Comparison of ENCODE assay signal across 9 mouse cellular contexts in the genomic region with DNA sequence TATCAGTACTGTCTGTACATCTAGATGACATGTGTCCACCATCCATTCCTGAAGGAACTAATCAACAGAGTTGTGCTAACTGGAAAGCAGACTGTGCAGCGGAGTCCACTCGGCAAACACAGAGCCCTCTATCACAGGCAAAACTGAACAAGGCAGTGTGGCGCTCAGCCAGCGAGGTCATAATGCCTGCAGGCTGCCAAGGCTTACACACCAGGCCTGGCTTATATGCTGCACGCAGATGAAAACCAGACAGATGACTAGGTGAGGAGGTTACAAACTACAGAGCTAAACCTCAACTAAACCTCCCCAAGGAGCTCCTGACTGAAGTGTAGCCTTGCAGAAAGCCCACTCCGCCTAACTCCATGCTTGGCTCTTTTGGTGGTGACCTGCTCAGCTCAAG. TPM values are rescaled to one million over a fixed set of nuclear protein-coding genes. Genes with fewer than 3 reads are reported as not detected.
A peak's percentile ranks its signal among the peaks of the same experiment; 100 is the strongest.
DNase-seq lines count a peak whose midpoint lies in the region; TF ChIP-seq lines count a peak whose summit lies in the region.
"Had no signal": no experiment of that assay in that cellular context is flagged by ENCODE, and none has a peak within 500 bp of the region (broad histone marks: within the 10 kb centered on the region; RNA-seq: fewer than 3 reads in every experiment).

No protein-coding gene starts in this region.

- peak; percentile 39 for DNase-seq in embryo, embryonic 10 days (ENCODE audit: low spot score)
- DNase-seq in embryo, embryonic 10.5 days (ENCODE audit: low spot score), result no peak
- peak; percentile 84 to 89 for DNase-seq in adrenal gland, postnatal 36 days
- peak; percentile 82 for DNase-seq in gastrocnemius, adult 2 months
- DNase-seq in kidney, adult 11 months, result peak; percentile 44
- peak; percentile 57 to 79 for DNase-seq in lung, postnatal 4 days
- DNase-seq in left cerebral cortex, adult 2 months (ENCODE audit: extremely low spot score in 1 of 2, low spot score in 2 of 2), result no peak
- DNase-seq in frontal cortex, postnatal 25 days (ENCODE audit: low spot score in 2 of 2), result no peak

- no peak for TF ChIP-seq CTCF in gastrocnemius, adult 2 months (IDR thresholded peaks at IDR 0.05)
- TF ChIP-seq CTCF in left cerebral cortex, adult 2 months (IDR thresholded peaks at IDR 0.05), result no peak

- peak overlapping the region; percentile 78 for H3K27ac ChIP-seq in gastrocnemius, adult 2 months
- no peak overlapping the region for H3K27ac ChIP-seq in left cerebral cortex, adult 2 months
- H3K27ac ChIP-seq: midbrain, embryonic 12.5 days had no signal

- intact Hi-C loops in gastrocnemius, adult 2 months (cut with DNase I), result no loop called here
- intact Hi-C loops in left cerebral cortex, adult 2 months (cut with DNase I), result no loop called here

- peak overlapping the region; percentile 3; the same call in 1 of the 2 replicates for H3K4me3 ChIP-seq in gastrocnemius, adult 2 months
- H3K4me3 ChIP-seq in left cerebral cortex, adult 2 months, result no peak overlapping the region
- H3K4me3 ChIP-seq: midbrain, embryonic 12.5 days had no signal

RNA-seq across cellular contexts. Expression of a gene that starts 44.4 kb away (rescaled TPM):
- total RNA-seq in adrenal gland, postnatal 36 days (2021), result 10 to 100 TPM; 18.5 to 28.0 TPM
- total RNA-seq in gastrocnemius, adult 2 months (2021), result 10 to 100 TPM; 54.4 to 55.9 TPM
- 10 to 100 TPM; 39.2 to 40.1 TPM for total RNA-seq in left cerebral cortex, adult 2 months (2021)

Comparison
In these comparisons a context has a peak if more than half of its experiments do, and no peak if none do; other contexts are left out.
1. DNase-seq: peak in embryo, embryonic 10 days (single experiment), adrenal gland, postnatal 36 days (2 of 2), gastrocnemius, adult 2 months (single experiment), kidney, adult 11 months (single experiment) and lung, postnatal 4 days (2 of 2); none in embryo, embryonic 10.5 days (single experiment), left cerebral cortex, adult 2 months (0 of 2) and frontal cortex, postnatal 25 days (0 of 2).